Mouse (Mus musculus): ENCODE results near the gene Hspa12a.

DNA sequence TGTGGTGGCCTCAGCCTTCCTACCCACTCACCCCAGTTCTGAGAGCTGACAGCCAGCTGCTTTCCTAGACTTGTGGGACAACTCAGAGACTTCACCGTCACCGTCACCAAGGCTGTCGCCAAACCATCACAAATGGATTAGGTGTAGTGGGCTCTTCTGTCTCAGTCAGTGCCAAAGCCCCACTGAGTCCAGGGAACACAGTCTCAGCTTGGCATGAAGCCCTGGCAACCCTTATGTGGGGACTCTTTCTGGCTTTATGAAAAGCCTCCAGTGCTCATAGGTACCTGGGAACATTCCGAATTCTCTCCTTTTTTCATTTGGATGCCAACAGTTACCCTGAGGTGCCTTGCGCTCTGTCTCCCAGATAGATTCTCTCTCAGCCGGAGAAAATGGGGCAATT lies 30.2 kb downstream of the Hspa12a start:
- no peak for TF ChIP-seq GATA1 (IDR thresholded peaks at IDR 0.05; ENCODE audit: borderline replicate concordance, low read length)
- no peak for TF ChIP-seq FLI1 (IDR thresholded peaks at IDR 0.05; ENCODE audit: low read length)
